Mouse (Mus musculus): ENCODE measurements around the gene Zfp605. TPM values are rescaled to one million over a fixed set of nuclear protein-coding genes. Genes with fewer than 3 reads are reported as not detected.
"Not testable (repeated sequence)": the region's sequence is repeated elsewhere in the genome, so short reads cannot be mapped to it uniquely, and the experiment has no call there.

Gene Zfp605
- total RNA-seq, 2 experiments from 2014 or later: 15.4 to 17.0 TPM

DNA sequence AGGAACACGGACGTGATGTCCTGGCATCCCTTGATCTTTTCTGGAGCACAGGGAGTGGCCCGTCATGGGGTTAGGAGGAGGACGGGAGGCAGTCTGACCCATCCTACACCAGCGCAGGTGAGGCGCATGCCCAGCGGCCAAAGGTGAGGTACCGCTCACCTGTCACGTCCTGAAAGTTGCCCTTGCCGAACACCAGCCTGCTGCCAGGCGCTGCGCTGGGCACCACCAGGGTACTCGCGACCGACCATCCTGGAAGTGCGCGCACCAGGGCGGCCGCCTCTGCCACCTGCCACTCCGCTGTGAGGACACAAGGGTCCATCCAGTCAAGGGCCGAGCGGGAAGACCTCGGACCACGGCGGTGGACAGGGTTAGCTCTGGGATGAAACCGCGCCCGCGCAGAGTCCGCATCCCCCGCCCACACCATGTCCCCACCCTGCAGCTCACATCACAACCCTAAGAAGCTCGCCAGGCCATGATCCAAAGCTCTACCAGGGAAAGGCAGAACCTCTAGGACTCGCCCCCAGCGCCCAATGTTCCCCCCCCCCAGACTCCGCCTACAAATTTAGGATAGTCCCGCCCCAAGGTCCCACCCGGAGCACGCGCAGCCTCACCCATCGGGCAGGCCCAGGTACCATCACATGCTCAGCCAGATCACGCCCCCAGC, 2.9 kb upstream of the Zfp605 start:
- DNase-seq (ENCODE audit: extremely low spot score in 1 of 2, low spot score in 1 of 2): peak; percentile 17 to 33

DNA sequence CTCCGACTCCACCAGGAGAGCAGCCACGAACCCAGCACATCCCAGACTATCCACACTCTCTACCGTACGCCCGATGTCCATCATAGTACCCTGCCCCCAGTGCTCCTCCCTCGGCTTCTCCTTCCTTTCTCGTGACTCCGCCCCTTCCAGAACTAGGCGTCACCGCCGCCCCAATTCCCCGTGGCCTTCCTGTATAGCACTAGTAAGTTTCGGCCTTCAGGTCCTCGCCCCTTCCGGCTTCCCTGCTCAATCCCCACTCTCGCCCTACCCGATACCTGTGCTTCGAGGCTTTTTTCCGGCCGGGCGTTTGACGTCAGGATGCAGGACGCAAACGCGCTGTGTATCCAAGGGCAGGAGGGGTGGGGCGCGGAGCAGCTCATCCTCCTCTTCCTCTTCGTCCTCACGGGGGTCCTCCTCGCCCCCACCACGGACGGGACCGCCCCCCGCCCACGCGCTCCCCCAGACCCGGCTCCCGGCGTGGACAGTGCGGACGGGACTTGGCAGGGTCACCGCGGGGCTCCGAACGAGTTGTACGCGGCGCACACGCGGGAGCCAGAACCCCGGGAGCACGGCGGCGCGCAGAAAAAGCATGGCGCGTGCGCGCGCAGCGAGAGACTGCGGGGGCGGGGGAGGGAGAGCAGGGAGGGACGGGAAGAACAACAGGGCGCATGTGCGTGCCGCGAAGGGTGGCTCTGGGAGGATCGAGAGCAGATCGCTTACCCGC, 2.1 kb upstream of the Zfp605 start, which contains the start of gene Gtpbp6:
Gene Gtpbp6, minus strand, starts transcription at position 617 of the 724 bp plus-strand sequence.
- DNase-seq (ENCODE audit: extremely low spot score in 1 of 2, low spot score in 1 of 2): peak; percentile 84 to 94

DNA sequence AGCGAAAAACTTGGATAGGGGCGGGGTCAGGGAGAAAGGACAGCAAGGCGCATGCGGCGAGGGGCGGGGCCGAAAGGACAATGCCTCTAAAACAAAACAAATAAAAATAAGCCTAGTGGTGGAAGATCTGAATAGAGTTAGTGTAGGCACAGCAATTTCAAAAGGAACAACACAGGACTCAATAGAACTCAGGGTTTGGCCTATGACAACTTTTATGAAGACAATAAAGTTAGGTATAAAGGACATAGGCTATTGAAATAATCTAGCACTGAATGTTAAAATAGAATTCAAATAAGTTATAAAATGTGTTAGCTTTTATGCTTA, 1.6 kb upstream of the Zfp605 start:
- no peak for DNase-seq (ENCODE audit: extremely low spot score in 1 of 2, low spot score in 1 of 2)

DNA sequence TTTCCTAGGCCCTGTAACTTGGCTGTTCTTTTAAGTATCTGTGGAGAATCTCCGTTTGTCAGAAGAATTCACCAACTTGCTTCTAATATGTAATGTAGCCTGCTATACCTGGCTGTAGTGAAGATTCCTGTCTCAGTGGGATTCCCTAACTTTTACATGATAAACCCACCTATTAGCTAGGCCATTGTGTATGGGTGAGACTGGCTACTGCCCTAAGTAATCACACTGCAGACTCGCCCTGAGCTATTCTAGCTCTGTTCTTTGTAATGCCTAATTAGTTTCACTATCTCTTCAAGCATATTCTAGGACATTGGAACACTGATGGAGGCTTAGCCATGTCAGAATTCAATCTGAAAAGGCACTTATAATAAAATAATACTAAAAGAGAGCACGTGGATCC, 12.5 kb downstream of the Zfp605 start:
- DNase-seq (ENCODE audit: extremely low spot score in 1 of 2, low spot score in 1 of 2): not testable (repeated sequence)

DNA sequence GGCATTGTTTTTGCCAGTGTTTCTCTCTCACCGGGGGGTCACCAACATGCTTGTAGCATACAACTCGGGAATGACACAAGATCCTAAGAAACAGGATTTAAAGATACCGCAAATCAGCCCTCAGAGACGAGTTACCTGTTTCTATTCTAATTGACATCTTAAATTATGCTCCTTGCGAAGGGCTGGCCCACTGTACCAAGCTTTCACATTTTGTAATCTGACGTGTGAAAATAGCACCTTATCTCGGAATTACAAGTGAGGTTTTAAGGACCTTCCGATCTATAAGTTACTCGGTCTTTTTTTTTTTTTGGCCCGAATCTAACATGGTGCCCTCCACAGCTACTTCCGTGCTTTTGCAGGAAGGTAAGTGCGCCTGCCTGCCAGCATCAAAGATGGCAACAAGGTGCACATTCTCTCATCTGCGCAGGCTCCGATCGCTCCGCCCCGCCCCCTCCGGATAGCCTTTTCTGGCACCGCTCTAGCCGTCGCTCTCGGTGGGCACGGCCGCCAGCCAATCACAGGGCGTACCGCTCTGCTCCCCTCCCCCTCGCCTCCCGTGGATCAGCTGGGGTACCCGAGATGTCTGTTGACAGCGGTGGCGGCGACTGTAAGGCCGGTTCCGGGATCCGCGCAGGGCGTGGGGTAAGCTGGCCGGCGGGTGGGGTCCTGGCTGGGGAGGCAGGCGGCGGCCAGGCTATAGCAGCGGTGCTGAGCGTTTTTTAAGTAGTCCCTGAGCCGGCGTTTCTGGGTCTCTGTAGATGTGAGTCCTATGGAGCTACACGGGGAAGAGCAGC, 25.6 kb downstream of the Zfp605 start, which contains the start of gene Chfr:
Gene Chfr, plus strand, starts transcription at position 550 of the 794 bp plus-strand sequence.
- peak; percentile 97 to 99 for DNase-seq (ENCODE audit: extremely low spot score in 1 of 2, low spot score in 1 of 2)

DNA sequence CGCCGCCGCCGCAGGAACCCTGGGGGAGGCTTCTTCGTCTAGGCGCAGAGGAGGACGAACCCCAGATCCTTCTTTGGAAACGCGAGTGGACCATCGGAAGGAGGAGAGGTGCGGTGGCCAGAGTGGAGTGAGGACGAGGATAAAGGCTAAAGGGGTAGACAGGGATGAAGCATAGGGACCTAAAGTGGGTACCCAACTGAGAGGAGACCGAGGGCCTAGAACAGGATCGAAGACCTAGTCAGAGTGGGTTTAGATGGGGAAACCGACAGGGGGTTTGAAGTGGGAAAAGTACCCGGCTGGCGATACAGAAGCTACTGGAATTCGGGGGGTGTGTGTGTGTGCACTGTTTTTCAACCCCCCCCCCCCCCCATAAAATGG, 26.2 kb downstream of the Zfp605 start:
- no peak for DNase-seq (ENCODE audit: extremely low spot score in 1 of 2, low spot score in 1 of 2)

DNA sequence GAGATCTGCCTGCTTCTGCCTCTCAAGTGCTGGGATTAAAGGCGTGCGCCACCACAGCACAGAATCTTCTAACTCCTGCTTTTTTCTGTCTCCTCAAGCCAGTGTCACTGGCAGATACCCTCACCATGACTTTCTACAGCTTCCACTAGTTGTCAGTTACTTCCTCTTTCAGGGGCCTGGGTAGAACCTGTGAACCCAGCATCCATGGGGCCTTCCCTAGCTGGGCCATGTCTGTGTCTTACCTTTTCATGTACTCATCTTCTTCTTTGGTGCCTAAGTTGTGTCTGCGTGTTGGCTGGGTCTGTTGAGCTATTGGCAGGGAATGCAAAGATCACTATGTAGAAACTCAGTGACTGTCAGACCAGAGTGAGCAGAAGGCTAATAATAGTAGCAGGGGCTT, 27.9 kb downstream of the Zfp605 start:
- DNase-seq (ENCODE audit: extremely low spot score in 1 of 2, low spot score in 1 of 2): no peak

DNA sequence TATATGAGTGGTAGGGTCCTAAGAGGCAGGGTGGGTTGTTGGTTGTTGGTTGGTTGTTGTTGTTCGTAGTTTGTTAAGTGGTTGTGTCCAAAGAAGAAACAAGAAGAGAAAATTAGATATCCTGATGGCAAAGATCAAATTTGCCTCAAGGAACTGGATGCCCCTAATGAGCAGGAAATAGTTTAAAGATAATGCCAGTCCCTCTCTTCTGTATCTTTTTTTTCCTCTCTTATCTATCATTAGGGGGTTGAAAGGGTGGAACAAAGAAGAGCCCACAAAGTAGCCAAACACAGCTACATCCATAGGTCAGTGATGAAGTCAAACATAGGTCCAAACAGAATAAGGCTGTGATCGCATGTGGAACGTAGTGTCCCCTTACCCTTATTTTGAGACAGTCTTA, 29.4 kb downstream of the Zfp605 start:
- DNase-seq (ENCODE audit: extremely low spot score in 1 of 2, low spot score in 1 of 2): no peak

DNA sequence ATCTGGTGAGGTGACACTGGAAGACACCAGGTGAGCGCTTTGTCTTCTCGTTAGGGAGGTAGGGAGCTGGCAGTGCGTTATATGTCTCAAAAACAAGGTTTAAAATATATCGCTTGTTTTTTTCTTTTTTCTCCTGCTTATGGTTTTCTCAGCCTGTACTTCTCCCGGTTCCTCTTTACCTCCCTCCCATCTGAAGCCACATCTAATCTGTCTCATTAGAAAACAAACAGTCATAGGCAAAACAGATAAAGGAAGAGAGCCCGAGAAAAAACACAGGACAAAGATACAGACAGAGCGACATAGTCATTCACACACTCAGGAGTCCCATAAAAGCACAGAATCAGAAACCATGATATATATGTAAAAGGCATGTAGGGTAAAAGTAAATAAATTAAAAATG, 30.5 kb downstream of the Zfp605 start:
- DNase-seq (ENCODE audit: extremely low spot score in 1 of 2, low spot score in 1 of 2): no peak

DNA sequence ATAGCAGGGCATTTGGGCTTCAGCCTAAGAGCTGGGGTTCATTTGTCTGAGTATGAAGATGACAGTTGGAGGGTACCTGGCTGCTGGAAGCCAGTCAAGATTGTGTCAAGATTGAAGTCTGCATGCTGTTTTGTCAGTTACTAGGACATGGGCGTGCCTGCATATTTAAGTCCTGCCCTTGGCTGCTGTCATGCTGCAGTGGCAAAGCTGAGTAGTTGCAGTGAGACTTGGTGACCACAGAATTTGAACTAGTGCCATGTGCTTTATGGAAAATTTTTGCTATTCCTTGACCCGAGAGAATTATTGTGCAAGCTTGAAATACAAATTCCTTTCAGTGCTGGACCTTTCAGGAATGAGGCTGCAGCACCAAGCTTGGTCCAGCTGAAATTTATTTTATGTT, 32.4 kb downstream of the Zfp605 start:
- no peak for DNase-seq (ENCODE audit: extremely low spot score in 1 of 2, low spot score in 1 of 2)

DNA sequence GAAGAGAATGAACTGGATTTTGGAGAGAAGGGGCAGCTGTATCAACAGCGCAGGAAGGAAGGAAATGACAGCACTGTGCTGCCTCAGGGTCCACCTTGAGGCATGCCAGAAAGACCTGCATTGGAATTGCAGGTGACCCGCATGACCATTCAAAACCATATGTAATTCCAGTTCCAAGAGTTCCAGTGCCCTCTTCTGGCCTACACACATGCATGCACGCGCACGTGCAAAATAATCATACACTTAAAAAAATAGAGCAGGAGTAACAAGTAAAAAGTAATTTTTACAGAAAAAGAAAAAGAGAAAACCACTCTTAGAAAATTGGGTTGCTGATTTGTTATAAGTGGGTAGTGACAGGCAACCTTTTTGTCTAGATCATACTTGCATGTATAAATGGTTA, 33.1 kb downstream of the Zfp605 start:
- no peak for DNase-seq (ENCODE audit: extremely low spot score in 1 of 2, low spot score in 1 of 2)

DNA sequence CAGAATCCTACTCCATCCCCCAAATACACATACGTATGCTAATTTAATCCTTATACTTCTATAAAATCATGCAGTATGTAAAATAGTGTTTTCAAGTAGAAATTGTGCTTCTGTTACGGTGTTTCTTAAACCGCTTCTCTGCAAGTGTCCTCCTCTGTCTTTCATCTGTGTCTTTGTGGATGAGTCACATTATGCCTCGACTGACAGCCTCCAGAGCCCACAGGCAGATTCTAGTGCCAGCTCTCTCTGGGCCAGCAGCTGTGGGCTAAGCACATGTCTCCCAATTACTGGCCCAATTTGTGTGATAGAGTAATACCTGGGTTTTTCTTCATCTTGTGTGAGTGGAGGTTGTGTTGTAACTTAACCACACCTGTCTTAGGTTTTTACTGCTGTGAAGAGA, 59.5 kb downstream of the Zfp605 start:
- no peak for DNase-seq (ENCODE audit: extremely low spot score in 1 of 2, low spot score in 1 of 2)

DNA sequence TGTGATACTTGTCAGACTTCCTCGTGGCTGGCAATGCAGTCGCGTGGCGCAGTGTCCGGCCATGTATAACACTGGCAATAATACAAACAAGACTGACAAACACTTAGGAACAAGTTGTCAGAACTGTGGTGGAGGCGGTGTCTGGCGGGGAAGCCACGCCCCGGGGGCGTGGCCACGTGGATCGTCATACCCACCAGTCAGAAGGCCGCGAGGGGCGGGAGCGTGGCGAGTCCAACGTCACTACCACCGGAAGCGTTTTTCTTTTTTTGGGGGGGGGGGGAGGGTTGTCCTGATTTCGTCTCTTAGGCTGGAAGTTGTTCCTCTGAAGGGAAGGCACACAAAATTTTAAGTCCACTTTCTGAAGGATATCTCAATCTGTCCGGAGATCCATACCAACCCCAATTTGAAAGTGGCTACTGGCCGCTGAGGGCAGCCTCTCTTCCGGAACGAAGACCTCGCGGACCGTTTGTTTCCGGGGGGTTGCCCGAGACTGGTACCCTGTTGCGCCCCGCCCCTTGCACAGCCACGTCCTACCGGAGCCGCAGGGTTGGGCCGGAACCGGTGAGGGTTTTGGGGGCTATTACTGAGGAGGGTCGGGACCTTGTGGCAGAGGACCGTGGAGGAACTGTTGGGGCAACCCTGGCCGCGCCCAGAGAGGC, 66.6 kb downstream of the Zfp605 start, which contains the start of gene Golga3:
Gene Golga3, plus strand, starts transcription at position 340 of the 659 bp plus-strand sequence.
- peak; percentile 79 to 84 for DNase-seq (ENCODE audit: extremely low spot score in 1 of 2, low spot score in 1 of 2)

DNA sequence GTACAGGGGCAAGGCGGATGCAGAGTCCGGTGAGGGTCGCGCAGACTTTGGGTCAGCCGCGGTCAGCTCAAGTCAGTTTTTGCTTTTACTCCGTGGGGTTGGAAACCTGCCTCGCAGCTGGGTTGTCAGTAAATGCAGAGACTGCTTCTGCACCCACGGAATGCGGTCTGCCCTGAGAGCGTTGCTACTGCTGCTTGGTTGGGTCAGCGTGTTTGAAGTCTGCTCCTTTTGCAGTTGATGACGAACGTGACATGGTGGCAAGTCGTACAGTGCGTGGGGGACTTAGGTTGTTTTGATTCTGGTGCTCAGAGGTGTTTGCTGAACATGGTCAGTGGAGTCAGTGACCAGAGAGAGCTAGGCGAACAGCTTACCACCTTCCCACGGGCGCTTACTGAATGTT, 67.1 kb downstream of the Zfp605 start:
- DNase-seq (ENCODE audit: extremely low spot score in 1 of 2, low spot score in 1 of 2): no peak

DNA sequence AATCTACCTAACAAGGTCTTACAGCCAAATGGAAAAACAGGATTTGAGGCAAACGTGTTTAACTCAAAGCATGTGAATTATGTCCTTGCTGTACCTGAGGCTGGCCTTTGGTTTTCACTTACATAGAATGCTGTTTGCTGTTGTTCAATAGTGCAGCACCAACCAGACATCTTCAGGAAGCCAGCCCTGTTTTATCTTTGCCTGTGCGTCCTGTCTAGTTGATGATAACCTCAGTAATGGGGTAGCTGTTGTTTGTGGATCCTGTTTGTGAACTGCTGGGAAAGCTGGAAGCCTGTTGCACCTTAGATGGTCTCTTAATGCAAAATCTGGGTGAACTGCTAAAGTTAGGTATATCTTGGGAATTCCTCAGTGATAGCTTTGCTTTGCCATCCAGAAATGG, 68.7 kb downstream of the Zfp605 start:
- no peak for DNase-seq (ENCODE audit: extremely low spot score in 1 of 2, low spot score in 1 of 2)

Other genes starting within 250 kb of the Zfp605 start
- 10 to 100 TPM; 34.0 to 41.2 TPM for gene Gm15446, start 186.7 kb upstream of the Zfp605 start, total RNA-seq (2021)
- 10 to 100 TPM; 46.9 to 62.7 TPM for gene Zfp932, start 113.6 kb upstream of the Zfp605 start, total RNA-seq (2021)
- 10 to 100 TPM in 1 of 2 experiments, 1 to 10 TPM in 1; 7.8 to 13.0 TPM for gene Gm17655, start 37.6 kb upstream of the Zfp605 start, total RNA-seq (2021)
- gene Gm35315, start 15.7 kb upstream of the Zfp605 start, total RNA-seq (2021): under 1 TPM; 0.56 to 0.76 TPM
- 1 to 10 TPM; 4.4 to 4.7 TPM for gene Plcxd1, start 10.1 kb upstream of the Zfp605 start, total RNA-seq (2021)
- gene Gtpbp6, start 1.9 kb upstream of the Zfp605 start, total RNA-seq (2021): 10 to 100 TPM; 69.3 to 91.5 TPM
- 10 to 100 TPM; 46.5 to 61.0 TPM for gene Chfr, start 25.8 kb downstream of the Zfp605 start, total RNA-seq (2021)
- gene Golga3, start 66.6 kb downstream of the Zfp605 start, total RNA-seq (2021): 10 to 100 TPM; 44.6 to 50.7 TPM
- 10 to 100 TPM; 36.1 to 41.3 TPM for gene Ankle2, start 120.9 kb downstream of the Zfp605 start, total RNA-seq (2021)
- gene Pgam5, start 159.8 kb downstream of the Zfp605 start, total RNA-seq (2021): 10 to 100 TPM; 62.5 to 63.2 TPM
- 10 to 100 TPM in 1 of 2 experiments, 1 to 10 TPM in 1; 10.0 to 12.6 TPM for gene Pxmp2, start 176.1 kb downstream of the Zfp605 start, total RNA-seq (2021)
- gene Pole, start 176.2 kb downstream of the Zfp605 start, total RNA-seq (2021): 1 to 10 TPM; 1.3 to 1.8 TPM
- gene P2rx2, start 233.1 kb downstream of the Zfp605 start, total RNA-seq (2021): under 1 TPM in 1 of 2 experiments, not detected in 1; 0.75 TPM
- not detected for gene Lrcol1, start 234.6 kb downstream of the Zfp605 start, total RNA-seq (2021)